Mouse (Mus musculus): ENCODE measurements around the gene Foxk1.
A peak's percentile ranks its signal among the peaks of the same experiment; 100 is the strongest.

Foxk1 gene

GRCm38 (mm10) chr5:142420920-142421319 is 19.6 kb downstream of the Foxk1 start:
- no peak for DNase-seq

- no peak for DNase-seq
These were observed 20.6 kb downstream of the Foxk1 start for GRCm38 (mm10) chr5:142421886-142422285.

GRCm38 (mm10) chr5:142423141-142423540 is 21.8 kb downstream of the Foxk1 start:
- DNase-seq, result no peak

- no peak for DNase-seq
These were observed 22.4 kb downstream of the Foxk1 start for GRCm38 (mm10) chr5:142423701-142424100.

- DNase-seq, result no peak
These were observed 23.5 kb downstream of the Foxk1 start for GRCm38 (mm10) chr5:142424627-142425349.

GRCm38 (mm10) chr5:142426476-142426875 is 25.2 kb downstream of the Foxk1 start:
- no peak for DNase-seq

- DNase-seq, result peak; percentile 31
These were observed 26.6 kb downstream of the Foxk1 start for GRCm38 (mm10) chr5:142427876-142428275.

GRCm38 (mm10) chr5:142428691-142429090 is 27.4 kb downstream of the Foxk1 start:
- no peak for DNase-seq

GRCm38 (mm10) chr5:142431029-142431428 is 29.7 kb downstream of the Foxk1 start:
- DNase-seq, result no peak

GRCm38 (mm10) chr5:142431811-142432434 is 30.6 kb downstream of the Foxk1 start:
- DNase-seq, result no peak

GRCm38 (mm10) chr5:142432695-142433094 is 31.4 kb downstream of the Foxk1 start:
- no peak for DNase-seq

- DNase-seq, result no peak
These were observed 32.8 kb downstream of the Foxk1 start for GRCm38 (mm10) chr5:142434052-142434451.

GRCm38 (mm10) chr5:142435736-142436135 is 34.4 kb downstream of the Foxk1 start:
- no peak for DNase-seq

- no peak for DNase-seq
These were observed 37.2 kb downstream of the Foxk1 start for GRCm38 (mm10) chr5:142438380-142438938.

- DNase-seq, result peak; percentile 63
These were observed 38.7 kb downstream of the Foxk1 start for GRCm38 (mm10) chr5:142439911-142440432.

GRCm38 (mm10) chr5:142440451-142441147 is 39.3 kb downstream of the Foxk1 start:
- peak; percentile 93 for DNase-seq

GRCm38 (mm10) chr5:142441332-142442044 is 40.2 kb downstream of the Foxk1 start:
- DNase-seq, result no peak

GRCm38 (mm10) chr5:142442045-142442440 is 40.7 kb downstream of the Foxk1 start:
- no peak for DNase-seq

GRCm38 (mm10) chr5:142443514-142443913 is 42.2 kb downstream of the Foxk1 start:
- DNase-seq, result no peak

GRCm38 (mm10) chr5:142443994-142444393 is 42.7 kb downstream of the Foxk1 start:
- DNase-seq, result no peak

GRCm38 (mm10) chr5:142444791-142445531 is 43.7 kb downstream of the Foxk1 start:
- DNase-seq, result no peak

- peak; percentile 50 for DNase-seq
These were observed 44.4 kb downstream of the Foxk1 start for GRCm38 (mm10) chr5:142445709-142446108.
